Mouse (Mus musculus) CH12.LX (cell line): ENCODE results near the gene Tyrobp. TPM values are rescaled to one million over a fixed set of nuclear protein-coding genes. Genes with fewer than 3 reads are reported as not detected.

Experiments used
- DNase-seq: peaks from one replicate; pipeline ENCODE4 v3.0.0-alpha.2; 2013; ENCODE audit errors: extremely low read depth
- H3K27ac ChIP-seq: 2 replicates; pipeline ENCODE4 v1.5.1; 2012; ENCODE audit warnings: low read depth, mild to moderate bottlenecking, control low read depth, moderate library complexity; ENCODE audit not compliant: insufficient read depth
- H3K27me3 ChIP-seq: replicated peaks from 2 replicates; pipeline ENCODE3; 2012; ENCODE audit warnings: inconsistent platforms
- H3K36me3 ChIP-seq, 2 experiments: replicated peaks in 1 of 2; 2 replicates each; pipeline versions ENCODE3 to v1.6.1; 2012; ENCODE audit warnings: inconsistent platforms in 1 of 2, low read length in 1 of 2, mild to moderate bottlenecking in 1 of 2, mixed read lengths in 1 of 2, moderate library complexity in 1 of 2; ENCODE audit not compliant: control insufficient read depth in 1 of 2, insufficient read depth in 1 of 2
- H3K4me1 ChIP-seq, 2 experiments: 2 replicates each; pipeline ENCODE4 v1.6.1; 2012; ENCODE audit warnings: inconsistent platforms in 1 of 2, moderate library complexity in 1 of 2; ENCODE audit not compliant: insufficient read depth in 2 of 2, control insufficient read depth in 1 of 2
- H3K4me2 ChIP-seq: 2 replicates; pipeline ENCODE4 v1.6.1; 2012; ENCODE audit warnings: low read depth, mild to moderate bottlenecking, control low read depth; ENCODE audit not compliant: poor library complexity, insufficient read depth, severe bottlenecking
- H3K4me3 ChIP-seq, 3 experiments: fragments of 150-350 bp in 1 of 3; sonication (generic) in 1 of 3; replicated peaks in 1 of 3; 2 replicates each; pipeline versions ENCODE3 to v1.5.1; 2011 to 2012; ENCODE audit warnings: low read depth in 2 of 3, low read length in 2 of 3, mild to moderate bottlenecking in 2 of 3, moderate library complexity in 2 of 3, control low read depth in 1 of 3, improper control_type of control experiment in 1 of 3, inconsistent platforms in 1 of 3, mixed read lengths in 1 of 3; ENCODE audit not compliant: poor library complexity in 1 of 3
- H3K79me2 ChIP-seq: replicated peaks from 2 replicates; pipeline ENCODE4 v1.6.1; 2012; ENCODE audit warnings: mild to moderate bottlenecking, moderate library complexity; ENCODE audit not compliant: control insufficient read depth, poor library complexity, insufficient read depth, severe bottlenecking; ENCODE audit errors: extremely low read depth
- H3K9ac ChIP-seq: 2 replicates; pipeline ENCODE4 v1.6.1; 2012; ENCODE audit warnings: low read depth, mild to moderate bottlenecking, control low read depth, moderate library complexity; ENCODE audit not compliant: insufficient read depth
- H3K9me3 ChIP-seq: replicated peaks from 2 replicates; pipeline ENCODE3; 2012; ENCODE audit warnings: low read length, inconsistent platforms, mixed read lengths
- BHLHE40 ChIP-seq: IDR thresholded peaks from 2 replicates; pipeline ENCODE4 v1.6.1; 2011; ENCODE audit warnings: mild to moderate bottlenecking, low read depth, low read length, improper control_type of control experiment
- CHD1 ChIP-seq: IDR thresholded peaks from 2 replicates; pipeline ENCODE4 v1.6.1; 2012; ENCODE audit warnings: low read depth, low read length, improper control_type of control experiment, inconsistent platforms
- CTCF ChIP-seq, 2 experiments: IDR thresholded peaks in 1 of 2; conservative IDR thresholded peaks in 1 of 2; 2 replicates each; pipeline ENCODE4 v1.5.1; 2011 to 2012; ENCODE audit warnings: low read depth in 2 of 2, low read length in 2 of 2, improper control_type of control experiment in 1 of 2, inconsistent platforms in 1 of 2, mild to moderate bottlenecking in 1 of 2, moderate library complexity in 1 of 2
- ELF1 ChIP-seq: IDR thresholded peaks from 2 replicates; pipeline ENCODE4 v1.6.1; 2014; ENCODE audit warnings: low read depth, mild to moderate bottlenecking, inconsistent platforms, low read length, improper control_type of control experiment
- EP300 ChIP-seq: IDR thresholded peaks from 2 replicates; pipeline ENCODE4 v1.6.1; 2011; ENCODE audit warnings: low read length, improper control_type of control experiment
- ETS1 ChIP-seq: conservative IDR thresholded peaks from 2 replicates; pipeline ENCODE4 v1.6.1; 2012; ENCODE audit warnings: low read depth, mild to moderate bottlenecking, inconsistent platforms, low read length, improper control_type of control experiment, moderate library complexity
- IRF4 ChIP-seq: IDR thresholded peaks from 2 replicates; pipeline ENCODE4 v1.6.1; 2014; ENCODE audit warnings: low read depth, mild to moderate bottlenecking, inconsistent platforms, low read length, improper control_type of control experiment
- JUN ChIP-seq: IDR thresholded peaks from 2 replicates; pipeline ENCODE4 v1.6.1; 2011; ENCODE audit warnings: low read depth, mild to moderate bottlenecking, low read length, improper control_type of control experiment, moderate library complexity; ENCODE audit not compliant: insufficient read depth
- MAX ChIP-seq: IDR thresholded peaks from 2 replicates; pipeline ENCODE4 v1.6.1; 2011; ENCODE audit warnings: low read length, improper control_type of control experiment
- MEF2A ChIP-seq: IDR thresholded peaks from 2 replicates; pipeline ENCODE4 v1.6.1; 2014; ENCODE audit warnings: low read depth, mild to moderate bottlenecking, inconsistent platforms, low read length, improper control_type of control experiment, borderline replicate concordance
- MYC ChIP-seq: IDR thresholded peaks from 2 replicates; pipeline ENCODE4 v1.6.1; 2011; ENCODE audit warnings: low read depth, mild to moderate bottlenecking, improper control_type of control experiment, low read length
- POLR2A ChIP-seq: IDR thresholded peaks from 2 replicates; pipeline ENCODE4 v1.6.1; 2011; ENCODE audit warnings: low read depth, mild to moderate bottlenecking, improper control_type of control experiment, low read length
- POLR2AphosphoS2 ChIP-seq: IDR thresholded peaks from 2 replicates; pipeline ENCODE4 v1.6.1; 2011; ENCODE audit warnings: low read depth, low read length, improper control_type of control experiment
- RAD21 ChIP-seq: IDR thresholded peaks from 2 replicates; pipeline ENCODE4 v1.6.1; 2011; ENCODE audit warnings: low read depth, mild to moderate bottlenecking, low read length, improper control_type of control experiment, moderate library complexity
- SMC3 ChIP-seq: IDR thresholded peaks from 2 replicates; pipeline ENCODE4 v1.6.1; 2011; ENCODE audit warnings: low read depth, low read length, improper control_type of control experiment
- UBTF ChIP-seq: IDR thresholded peaks from 2 replicates; pipeline ENCODE4 v1.6.1; 2012; ENCODE audit warnings: low read depth, mild to moderate bottlenecking, inconsistent platforms, low read length, improper control_type of control experiment, moderate library complexity
- ZC3H11A ChIP-seq: IDR thresholded peaks from 2 replicates; pipeline ENCODE4 v1.6.1; 2012; ENCODE audit warnings: low read depth, mild to moderate bottlenecking, inconsistent platforms, low read length, improper control_type of control experiment
- ZNF384 ChIP-seq: IDR thresholded peaks from 2 replicates; pipeline ENCODE4 v1.6.1; 2012; ENCODE audit warnings: low read depth, low read length, improper control_type of control experiment, inconsistent platforms
- dilution Hi-C: fragments of 300-500 bp; cut with MboI; formaldehyde crosslinking; loops from 2 replicates; pipeline ENCODE4 v1.14.3; 2020; ENCODE audit warnings: low sequenced_read_pairs; ENCODE audit not compliant: extremely low pct_unique_long_range_greater_than_20kb, extremely low pct_ligation_motif_present
- in situ Hi-C: fragments of 300-500 bp; cut with MboI; formaldehyde crosslinking; loops from 3 replicates; pipeline ENCODE4 v1.14.3; 2019; ENCODE audit warnings: low sequenced_read_pairs, low pct_ligation_motif_present, low pct_unique_long_range_greater_than_20kb, mixed read lengths
- polyA plus RNA-seq: library from polyadenylated mRNA; unstranded; fragments of >175 nt; gene quantifications from 2 replicates; pipeline ENCODE4 v1.2.1, GENCODE M21; 2012; ENCODE audit warnings: low read depth; ENCODE audit not compliant: insufficient read length
- total RNA-seq, 2 experiments: library from RNA; depleted of rRNA; stranded (reverse); fragments of 300-350 nt in 1 of 2; fragments of >200 nt in 1 of 2; gene quantifications; 2 replicates each; pipeline ENCODE4 v1.2.3; 2012 to 2014

Gene Tyrobp
- total and polyA plus RNA-seq, 3 experiments = 4.2 to 18.9 (median 13.0) TPM

- in situ Hi-C loops (no loop called here), dilution Hi-C loops (no loop called here)
- no peak overlapping the region for H3K27ac ChIP-seq
- no peaks in the 10 kb centered on the region for H3K79me2 ChIP-seq
- DNase-seq = no peak
- no peak overlapping the region for H3K9ac ChIP-seq
- H3K27me3 ChIP-seq = no peaks in the 10 kb centered on the region
- no peaks in the 10 kb centered on the region for H3K36me3 ChIP-seq
- H3K4me3 ChIP-seq = no peak overlapping the region
- no peaks in the 10 kb centered on the region for H3K9me3 ChIP-seq
- H3K4me1 ChIP-seq = peaks cover 0 to under 1% of the 10 kb centered on the region in 2 experiments; a peak in 2 of 4 replicates
- H3K4me2 ChIP-seq = no peak overlapping the region
- TF ChIP-seq SMC3 (no peak), ZC3H11A (no peak), MYC (no peak), IRF4 (no peak), POLR2A (no peak), MAX (no peak), ZNF384 (no peak), BHLHE40 (no peak)
Measured at GRCm38 (mm10) chr7:30399671-30400070, 13.9 kb upstream of the Tyrobp start.

- H3K27me3 ChIP-seq = no peaks in the 10 kb centered on the region
- dilution Hi-C loops = no loop called here
- DNase-seq = no peak
- no peak overlapping the region for H3K9ac ChIP-seq
- H3K4me3 ChIP-seq = no peak overlapping the region
- no peaks in the 10 kb centered on the region; a peak in 1 of 4 replicates for H3K4me1 ChIP-seq
- no peak for TF ChIP-seq CTCF (conservative IDR thresholded peaks at IDR 0.05 in 1 of 2, IDR thresholded peaks at IDR 0.05 in 1 of 2; ENCODE audit: low read depth in 2 of 2, low read length in 2 of 2)
- TF ChIP-seq POLR2AphosphoS2 = no peak
- no peak for TF ChIP-seq CHD1
- TF ChIP-seq EP300 = no peak
- H3K27ac ChIP-seq = no peak overlapping the region
- H3K79me2 ChIP-seq = no peaks in the 10 kb centered on the region
- in situ Hi-C loops = no loop called here
- H3K36me3 ChIP-seq = no peaks in the 10 kb centered on the region
- no peak overlapping the region for H3K4me2 ChIP-seq
- H3K9me3 ChIP-seq = peaks cover 2% of the 10 kb centered on the region
Measured at GRCm38 (mm10) chr7:30402343-30402742, 11.2 kb upstream of the Tyrobp start.

GRCm38 (mm10) chr7:30408639-30409038, 4.9 kb upstream of the Tyrobp start:
- H3K79me2 ChIP-seq = no peaks in the 10 kb centered on the region
- peaks cover 2% of the 10 kb centered on the region for H3K9me3 ChIP-seq
- no peaks in the 10 kb centered on the region for H3K36me3 ChIP-seq
- no peak overlapping the region for H3K4me3 ChIP-seq
- H3K4me2 ChIP-seq = no peak overlapping the region
- no peak for DNase-seq
- H3K27me3 ChIP-seq = no peaks in the 10 kb centered on the region
- H3K27ac ChIP-seq = no peak overlapping the region
- no peak overlapping the region for H3K9ac ChIP-seq
- TF ChIP-seq UBTF (no peak), ETS1 (no peak), POLR2AphosphoS2 (no peak), ELF1 (no peak), RAD21 (no peak), JUN (no peak), MAX (no peak), MEF2A (no peak), ZC3H11A (no peak)
- peaks cover 17 to 44% of the 10 kb centered on the region in 2 experiments for H3K4me1 ChIP-seq
- dilution Hi-C loops = no loop called here
- in situ Hi-C loops = no loop called here
